31 mouse cellular contexts compared by ENCODE assay signal in genomic region chr7:90736369-90736768, GRCm38 (mm10).
DNase-seq lines count a peak whose midpoint lies in the region; ATAC-seq and TF ChIP-seq lines count a peak whose summit lies in the region.
"Had no signal": no experiment of that assay in that cellular context is flagged by ENCODE, and none has a peak within 500 bp of the region (broad histone marks: within the 10 kb centered on the region; RNA-seq: fewer than 3 reads in every experiment).

No protein-coding gene starts in this region.

- H3K4me1 ChIP-seq in forebrain, postnatal 0 days (ENCODE audit: insufficient read depth) = no peaks in the 10 kb centered on the region
- no peaks in the 10 kb centered on the region for H3K4me1 ChIP-seq in forebrain, embryonic 14.5 days (ENCODE audit: control insufficient read depth, insufficient read depth, low read length)
- no peaks in the 10 kb centered on the region for H3K4me1 ChIP-seq in midbrain, embryonic 12.5 days
- no peaks in the 10 kb centered on the region for H3K4me1 ChIP-seq in midbrain, embryonic 15.5 days
- H3K4me1 ChIP-seq: embryonic facial prominence, embryonic 10.5 days; embryonic facial prominence, embryonic 15.5 days; liver, embryonic 12.5 days; megakaryocyte, embryonic 14.5 days; neural tube, embryonic 13.5 days had no signal

- H3K9me3 ChIP-seq in forebrain, postnatal 0 days (ENCODE audit: low read length) = no peaks in the 10 kb centered on the region
- no peaks in the 10 kb centered on the region for H3K9me3 ChIP-seq in forebrain, embryonic 14.5 days (replicated peaks; ENCODE audit: control insufficient read depth, low read length)
- H3K9me3 ChIP-seq in midbrain, embryonic 12.5 days = no peaks in the 10 kb centered on the region
- H3K9me3 ChIP-seq in midbrain, embryonic 15.5 days = no peaks in the 10 kb centered on the region
- H3K9me3 ChIP-seq: embryonic facial prominence, embryonic 10.5 days; embryonic facial prominence, embryonic 15.5 days; liver, embryonic 12.5 days; megakaryocyte, embryonic 14.5 days; neural tube, embryonic 13.5 days had no signal

- no peak overlapping the region for H3K27ac ChIP-seq in forebrain, postnatal 0 days (ENCODE audit: low read depth, low read length)
- no peak overlapping the region for H3K27ac ChIP-seq in forebrain, embryonic 14.5 days (ENCODE audit: low read depth, low read length)
- H3K27ac ChIP-seq in midbrain, embryonic 12.5 days (replicated peaks) = no peak overlapping the region
- no peak overlapping the region for H3K27ac ChIP-seq in midbrain, embryonic 15.5 days
- H3K27ac ChIP-seq: embryonic facial prominence, embryonic 10.5 days; embryonic facial prominence, embryonic 15.5 days; gastrocnemius, adult 2 months; kidney, postnatal 0 days; liver, embryonic 12.5 days; neural tube, embryonic 13.5 days had no signal

- H3K36me3 ChIP-seq in forebrain, postnatal 0 days (ENCODE audit: insufficient read depth) = no peaks in the 10 kb centered on the region
- H3K36me3 ChIP-seq in forebrain, embryonic 14.5 days (ENCODE audit: control insufficient read depth, insufficient read depth, low read length) = no peaks in the 10 kb centered on the region
- no peaks in the 10 kb centered on the region for H3K36me3 ChIP-seq in midbrain, embryonic 12.5 days
- H3K36me3 ChIP-seq in midbrain, embryonic 15.5 days (replicated peaks) = no peaks in the 10 kb centered on the region
- H3K36me3 ChIP-seq: embryonic facial prominence, embryonic 10.5 days; embryonic facial prominence, embryonic 15.5 days; liver, embryonic 12.5 days; neural tube, embryonic 13.5 days had no signal

- 6% methylated on average over 1 of the region's 1 CpGs for WGBS in forebrain, postnatal 0 days
- WGBS in forebrain, embryonic 14.5 days = 0% methylated on average over 1 of the region's 1 CpGs
- 3% methylated on average over 1 of the region's 1 CpGs for WGBS in midbrain, embryonic 12.5 days
- WGBS in midbrain, embryonic 15.5 days = 8% methylated on average over 1 of the region's 1 CpGs

- H3K27me3 ChIP-seq in forebrain, postnatal 0 days (ENCODE audit: insufficient read depth, low read length) = no peaks in the 10 kb centered on the region
- H3K27me3 ChIP-seq in forebrain, embryonic 14.5 days (replicated peaks; ENCODE audit: control insufficient read depth, insufficient read depth, low read length) = no peaks in the 10 kb centered on the region
- 0 out of 2 replicates have a peak, but pooled peaks cover 3% of the 10 kb centered on the region for H3K27me3 ChIP-seq in midbrain, embryonic 12.5 days
- no peaks in the 10 kb centered on the region for H3K27me3 ChIP-seq in midbrain, embryonic 15.5 days (replicated peaks)
- H3K27me3 ChIP-seq: embryonic facial prominence, embryonic 15.5 days; liver, embryonic 12.5 days; megakaryocyte, embryonic 14.5 days; neural tube, embryonic 13.5 days had no signal

- peak; percentile 6; the same call in 1 of the 2 replicates for ATAC-seq in forebrain, postnatal 0 days
- ATAC-seq in forebrain, embryonic 14.5 days = no peak
- ATAC-seq in midbrain, embryonic 12.5 days (ENCODE audit: low FRiP score, low read depth) = peak; percentile 89
- no peak for ATAC-seq in midbrain, embryonic 15.5 days (replicated peaks)
- ATAC-seq: intestine, embryonic 16.5 days; liver, embryonic 12.5 days; liver, postnatal 0 days had no signal

- no peak overlapping the region for H3K9ac ChIP-seq in forebrain, postnatal 0 days
- H3K9ac ChIP-seq in forebrain, embryonic 14.5 days (ENCODE audit: low read length) = no peak overlapping the region
- H3K9ac ChIP-seq in midbrain, embryonic 12.5 days (replicated peaks) = no peak overlapping the region
- H3K9ac ChIP-seq in midbrain, embryonic 15.5 days = no peak overlapping the region
- H3K9ac ChIP-seq: embryonic facial prominence, embryonic 15.5 days; liver, embryonic 12.5 days; liver, postnatal 0 days; neural tube, embryonic 13.5 days had no signal

- DNase-seq in forebrain, postnatal 0 days = no peak
- DNase-seq in forebrain, embryonic 14.5 days (ENCODE audit: low spot score) = no peak
- DNase-seq in R1 (ENCODE audit: low read depth, low spot score) = peak; percentile 18
- DNase-seq in brain, embryonic 14.5 days (ENCODE audit: low read depth) = peak; percentile 24
- no peak for DNase-seq in left cerebral cortex, adult 8-10 months (ENCODE audit: low spot score in 2 of 2)
- DNase-seq: adrenal gland, postnatal 10 days; B cell, adult 2 months; cerebellum, adult 11 months; cerebellum, adult 9-10 months; cerebellum, postnatal 36 days; gastrocnemius, adult 2 months; gastrocnemius, postnatal 36 days; heart, adult 18-20 months; heart, postnatal 36 days; kidney, adult 8-10 months; kidney, postnatal 4 days; left cerebral cortex, postnatal 4 days; liver, postnatal 0 days; lung, postnatal 4 days; right cerebral cortex, postnatal 14 days; thymus, postnatal 4 days had no signal

- TF ChIP-seq POLR2A in brain, embryonic 14.5 days (IDR thresholded peaks at IDR 0.05; ENCODE audit: borderline replicate concordance, extremely low read depth, insufficient read depth, insufficient read length, poor library complexity, severe bottlenecking) = no peak

- no peak overlapping the region for H3K4me2 ChIP-seq in forebrain, postnatal 0 days (ENCODE audit: low read depth)
- H3K4me2 ChIP-seq in forebrain, embryonic 14.5 days (ENCODE audit: low read length) = no peak overlapping the region
- H3K4me2 ChIP-seq in midbrain, embryonic 12.5 days (replicated peaks) = no peak overlapping the region
- H3K4me2 ChIP-seq in midbrain, embryonic 15.5 days = no peak overlapping the region
- H3K4me2 ChIP-seq: embryonic facial prominence, embryonic 15.5 days; heart, embryonic 11.5 days; liver, embryonic 12.5 days; neural tube, embryonic 13.5 days had no signal

- no peak for TF ChIP-seq CTCF in forebrain, postnatal 0 days (IDR thresholded peaks at IDR 0.05; ENCODE audit: low read depth)
- TF ChIP-seq CTCF in brain, embryonic 14.5 days (IDR thresholded peaks at IDR 0.05; ENCODE audit: borderline replicate concordance, extremely low read depth, insufficient read depth, insufficient read length) = no peak

- H3K4me3 ChIP-seq in forebrain, postnatal 0 days (ENCODE audit: low read depth, low read length) = no peak overlapping the region
- H3K4me3 ChIP-seq in forebrain, embryonic 14.5 days (ENCODE audit: low read depth, low read length) = no peak overlapping the region
- H3K4me3 ChIP-seq in midbrain, embryonic 12.5 days = no peak overlapping the region
- no peak overlapping the region for H3K4me3 ChIP-seq in midbrain, embryonic 15.5 days
- H3K4me3 ChIP-seq: embryonic facial prominence, embryonic 10.5 days; embryonic facial prominence, embryonic 15.5 days; gastrocnemius, adult 2 months; liver, embryonic 12.5 days; megakaryocyte, embryonic 14.5 days; neural tube, embryonic 13.5 days had no signal

Comparison
In these comparisons a context has a peak if more than half of its experiments do, and no peak if none do; other contexts are left out.
1. ATAC-seq: peak in forebrain, postnatal 0 days (single experiment) and midbrain, embryonic 12.5 days (single experiment); none in forebrain, embryonic 14.5 days (single experiment) and midbrain, embryonic 15.5 days (single experiment).
2. DNase-seq: peak in R1 (single experiment) and brain, embryonic 14.5 days (single experiment); none in forebrain, postnatal 0 days (single experiment), forebrain, embryonic 14.5 days (single experiment) and left cerebral cortex, adult 8-10 months (0 of 2).